Mouse (Mus musculus): ENCODE results near the gene Chrnb2. TPM values are rescaled to one million over a fixed set of nuclear protein-coding genes. Genes with fewer than 3 reads are reported as not detected.

Gene Chrnb2
- polyA plus RNA-seq, 1 experiment from 2014 or later = 20.8 TPM

DNA sequence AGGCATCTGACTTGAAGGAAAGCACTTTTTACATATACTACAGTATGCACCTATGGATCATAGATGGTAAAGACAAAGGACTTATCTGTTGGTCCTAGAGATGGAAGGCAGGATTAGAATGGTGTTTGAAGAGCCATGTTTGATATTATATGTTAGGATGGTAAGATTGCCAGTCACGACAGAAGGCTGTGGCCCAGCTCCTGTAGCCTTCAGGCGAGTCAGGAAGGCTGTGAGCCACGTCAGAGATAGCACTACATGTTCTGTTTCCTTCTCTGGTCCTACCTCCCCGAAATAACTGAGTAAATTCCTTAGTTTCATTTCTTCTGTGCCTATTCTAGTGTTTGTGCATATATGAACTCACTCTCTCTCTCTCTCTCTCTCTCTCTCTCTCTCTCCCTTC, 32.3 kb downstream of the Chrnb2 start:
- Histone ChIP-seq H3K9me3 (ENCODE audit: control insufficient read depth, low read length) (no peaks in the 10 kb centered on the region), H3K4me1 (ENCODE audit: control insufficient read depth, insufficient read depth, low read length) (peaks cover 12% of the 10 kb centered on the region), H3K27me3 (ENCODE audit: control insufficient read depth, insufficient read depth, low read length) (no peaks in the 10 kb centered on the region), H3K36me3 (ENCODE audit: control insufficient read depth, insufficient read depth, low read length) (no peaks in the 10 kb centered on the region), H3K9ac (ENCODE audit: low read length) (no peak overlapping the region), H3K4me3 (ENCODE audit: low read depth, low read length) (no peak overlapping the region), H3K4me2 (ENCODE audit: low read depth) (no peak overlapping the region), H3K27ac (ENCODE audit: low read depth, low read length) (no peak overlapping the region)
- ATAC-seq (ENCODE audit: insufficient read depth, low FRiP score, low TSS enrichment) = no peak
- no peak for DNase-seq (ENCODE audit: low spot score)
- WGBS = 91% methylated on average over 4 of the region's 4 CpGs

DNA sequence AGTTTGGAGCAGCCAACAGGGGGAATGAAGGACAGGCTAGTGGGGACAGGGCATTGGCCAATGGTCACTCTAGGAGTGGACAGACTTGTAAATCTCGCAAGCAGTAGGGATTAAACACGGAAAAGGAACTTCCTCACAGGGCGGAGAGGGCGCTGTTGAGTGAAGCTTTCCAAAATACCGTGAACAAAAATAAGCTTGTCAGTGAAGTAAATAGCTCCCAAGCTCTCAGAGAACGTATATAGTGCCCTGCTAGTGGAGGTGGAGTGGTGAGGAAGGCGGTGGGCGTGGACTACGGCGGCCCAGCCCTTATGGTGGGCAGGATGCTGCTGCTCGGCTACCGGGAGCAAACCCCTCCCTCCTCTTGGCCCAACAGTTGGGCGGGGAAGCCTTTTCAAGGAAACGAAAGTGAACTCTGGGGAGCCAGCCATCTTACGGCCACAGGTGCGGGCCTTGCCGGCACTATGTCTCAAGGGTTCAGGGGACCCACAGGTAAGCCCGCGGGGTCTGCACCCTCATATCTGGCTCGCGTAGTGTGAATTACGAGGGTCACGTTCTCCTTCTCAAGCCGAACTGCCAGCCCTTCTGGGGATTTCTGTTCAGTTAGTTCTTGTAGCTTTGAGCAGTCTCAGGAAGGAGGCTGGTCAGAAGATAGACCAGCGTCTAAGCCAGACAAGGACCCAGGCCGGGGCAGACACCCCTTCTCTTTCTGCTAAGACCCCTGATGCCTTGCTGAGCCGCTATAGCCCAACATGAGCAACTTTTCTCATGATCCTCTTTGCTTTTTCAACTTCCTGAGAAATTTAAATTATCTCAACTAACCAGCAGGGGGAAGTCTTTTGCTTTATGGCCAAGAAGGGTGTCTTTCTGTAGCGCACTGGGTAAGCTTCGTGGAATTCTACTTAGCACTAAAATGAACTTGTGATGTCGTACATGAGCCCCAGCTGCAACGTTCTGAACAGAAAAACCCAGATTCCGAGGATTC, 33.8 kb downstream of the Chrnb2 start:
- DNase-seq (ENCODE audit: low spot score) (peak; percentile 58), ATAC-seq (ENCODE audit: insufficient read depth, low FRiP score, low TSS enrichment) (peak; percentile 61; the same call in 1 of the 2 replicates)
- Histone ChIP-seq H3K9ac (ENCODE audit: low read length) (peak overlapping the region; percentile 59), H3K36me3 (ENCODE audit: control insufficient read depth, insufficient read depth, low read length) (no peaks in the 10 kb centered on the region), H3K4me2 (ENCODE audit: low read depth) (peak overlapping the region; percentile 76), H3K27me3 (ENCODE audit: control insufficient read depth, insufficient read depth, low read length) (no peaks in the 10 kb centered on the region), H3K27ac (ENCODE audit: low read depth, low read length) (0 out of 2 replicates have a peak overlapping the region, but pooled peaks have one; percentile 27), H3K9me3 (ENCODE audit: control insufficient read depth, low read length) (no peaks in the 10 kb centered on the region), H3K4me3 (ENCODE audit: low read depth, low read length) (peak overlapping the region; percentile 46), H3K4me1 (ENCODE audit: control insufficient read depth, insufficient read depth, low read length) (peaks cover 12% of the 10 kb centered on the region)
- WGBS = 6% methylated on average over 32 of the region's 32 CpGs

DNA sequence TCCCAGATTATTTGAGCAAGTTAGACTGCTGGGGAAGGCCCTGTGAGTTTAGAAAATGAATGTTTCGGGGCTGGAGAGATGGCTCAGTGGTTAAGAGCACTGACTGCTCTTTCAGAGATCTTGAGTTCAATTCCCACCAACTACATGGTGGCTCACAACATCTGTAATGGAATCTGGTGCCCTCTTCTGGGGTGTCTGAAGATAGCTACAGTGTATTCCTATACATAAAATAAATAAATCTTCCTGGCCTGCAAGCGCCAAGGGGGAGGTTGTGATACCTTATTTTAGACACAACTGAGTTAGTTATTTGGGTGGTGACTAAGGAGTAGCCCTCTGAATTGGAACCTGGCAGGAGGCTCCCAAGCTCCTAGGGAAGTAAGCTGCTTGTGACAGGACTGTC, 35.6 kb downstream of the Chrnb2 start:
- peaks cover 12% of the 10 kb centered on the region for H3K4me1 ChIP-seq (ENCODE audit: control insufficient read depth, insufficient read depth, low read length)
- 83% methylated on average over 2 of the region's 2 CpGs for WGBS
- H3K4me3 ChIP-seq (ENCODE audit: low read depth, low read length) = no peak overlapping the region
- DNase-seq (ENCODE audit: low spot score) (no peak), ATAC-seq (ENCODE audit: insufficient read depth, low FRiP score, low TSS enrichment) (no peak)
- H3K9me3 ChIP-seq (ENCODE audit: control insufficient read depth, low read length) = no peaks in the 10 kb centered on the region
- H3K4me2 ChIP-seq (ENCODE audit: low read depth) = no peak overlapping the region
- H3K27me3 ChIP-seq (ENCODE audit: control insufficient read depth, insufficient read depth, low read length) = no peaks in the 10 kb centered on the region
- no peaks in the 10 kb centered on the region for H3K36me3 ChIP-seq (ENCODE audit: control insufficient read depth, insufficient read depth, low read length)
- no peak overlapping the region for H3K27ac ChIP-seq (ENCODE audit: low read depth, low read length)
- no peak overlapping the region for H3K9ac ChIP-seq (ENCODE audit: low read length)

DNA sequence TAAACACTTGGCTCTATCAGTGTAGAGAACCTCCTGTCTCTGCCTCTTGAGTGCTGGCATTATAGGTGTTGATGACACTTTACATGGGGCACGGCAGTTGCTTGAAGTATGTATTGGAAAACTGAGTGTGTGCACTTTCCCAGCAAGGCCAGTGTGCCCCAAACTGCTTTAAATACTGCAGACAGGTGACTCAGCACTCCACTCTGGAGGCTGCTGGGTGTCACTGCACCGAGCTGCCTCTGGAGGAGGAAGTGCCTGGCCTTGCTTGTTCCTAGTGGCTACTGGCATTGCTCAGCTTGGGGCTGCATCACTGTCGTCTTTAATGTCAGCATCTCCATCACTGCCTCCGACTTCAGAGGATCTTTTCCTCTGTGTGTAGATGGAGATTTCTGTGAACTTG, 37.4 kb downstream of the Chrnb2 start:
- peak; percentile 34 for DNase-seq (ENCODE audit: low spot score)
- Histone ChIP-seq H3K27me3 (ENCODE audit: control insufficient read depth, insufficient read depth, low read length) (no peaks in the 10 kb centered on the region), H3K4me3 (ENCODE audit: low read depth, low read length) (no peak overlapping the region), H3K36me3 (ENCODE audit: control insufficient read depth, insufficient read depth, low read length) (no peaks in the 10 kb centered on the region), H3K4me2 (ENCODE audit: low read depth) (no peak overlapping the region), H3K9ac (ENCODE audit: low read length) (no peak overlapping the region), H3K27ac (ENCODE audit: low read depth, low read length) (no peak overlapping the region), H3K9me3 (ENCODE audit: control insufficient read depth, low read length) (no peaks in the 10 kb centered on the region), H3K4me1 (ENCODE audit: control insufficient read depth, insufficient read depth, low read length) (peaks cover 14% of the 10 kb centered on the region)
- 19% methylated on average over 4 of the region's 4 CpGs for WGBS
- no peak for ATAC-seq (ENCODE audit: insufficient read depth, low FRiP score, low TSS enrichment)

DNA sequence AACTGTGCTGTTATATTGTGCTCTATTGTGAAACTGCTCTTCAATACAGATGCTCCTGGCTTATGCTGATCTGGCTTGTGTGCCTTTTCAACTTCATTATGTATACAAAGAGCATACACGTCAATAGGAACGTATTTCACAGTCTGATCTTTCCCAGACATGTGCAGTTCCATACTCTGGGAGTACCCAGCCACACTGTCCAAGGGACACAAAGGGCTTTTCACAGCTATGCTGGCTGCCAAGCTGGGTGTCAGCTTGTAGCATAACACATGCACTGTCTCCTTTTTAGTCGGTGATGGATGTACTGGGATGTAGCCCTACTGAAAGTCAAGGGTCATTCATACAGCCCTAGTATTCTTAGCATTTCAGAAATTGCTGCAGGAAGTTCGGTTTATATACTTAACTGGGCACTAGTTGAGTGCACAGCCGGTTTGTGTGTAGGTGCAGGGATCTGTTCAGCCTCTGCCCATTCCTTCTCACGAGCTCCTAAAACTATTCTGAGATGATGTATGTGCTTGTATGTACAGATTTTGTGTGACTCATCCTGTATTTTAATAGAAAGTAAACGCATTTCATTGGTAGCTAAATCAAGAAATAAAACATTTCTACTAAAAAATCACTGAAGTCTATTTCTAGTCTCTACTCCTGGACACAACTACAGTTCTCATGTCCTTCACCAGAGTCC, 40.9 kb downstream of the Chrnb2 start:
- Histone ChIP-seq H3K36me3 (ENCODE audit: control insufficient read depth, insufficient read depth, low read length) (no peaks in the 10 kb centered on the region), H3K9me3 (ENCODE audit: control insufficient read depth, low read length) (no peaks in the 10 kb centered on the region), H3K4me2 (ENCODE audit: low read depth) (no peak overlapping the region), H3K9ac (ENCODE audit: low read length) (no peak overlapping the region), H3K4me3 (ENCODE audit: low read depth, low read length) (no peak overlapping the region), H3K4me1 (ENCODE audit: control insufficient read depth, insufficient read depth, low read length) (0 out of 2 replicates have a peak, but pooled peaks cover 2% of the 10 kb centered on the region), H3K27ac (ENCODE audit: low read depth, low read length) (no peak overlapping the region), H3K27me3 (ENCODE audit: control insufficient read depth, insufficient read depth, low read length) (no peaks in the 10 kb centered on the region)
- no peak for DNase-seq (ENCODE audit: low spot score)
- 75% methylated on average over 7 of the region's 7 CpGs for WGBS
- ATAC-seq (ENCODE audit: insufficient read depth, low FRiP score, low TSS enrichment) = peak; percentile 53; the same call in 1 of the 2 replicates

DNA sequence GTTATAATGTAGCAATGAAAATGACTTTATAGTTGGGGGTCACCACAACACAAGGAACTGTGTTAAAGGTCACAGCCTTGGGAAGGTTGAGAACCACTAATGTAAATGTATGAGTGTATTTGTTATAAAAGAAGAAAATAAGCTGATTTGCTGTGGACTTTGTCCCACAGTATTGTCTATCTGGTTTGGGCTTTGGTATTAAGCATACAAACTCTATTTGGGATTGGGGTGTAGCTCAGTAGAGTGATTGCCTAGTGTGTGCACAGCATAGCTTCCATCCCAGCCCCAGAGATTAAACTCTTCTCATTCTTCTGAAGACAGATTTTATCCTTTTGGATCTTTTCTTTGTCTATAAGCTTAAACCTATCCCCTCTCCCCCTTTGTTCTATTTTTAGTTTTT, 42.4 kb downstream of the Chrnb2 start:
- no peak overlapping the region for H3K9ac ChIP-seq (ENCODE audit: low read length)
- ATAC-seq (ENCODE audit: insufficient read depth, low FRiP score, low TSS enrichment) = no peak
- H3K9me3 ChIP-seq (ENCODE audit: control insufficient read depth, low read length) = no peaks in the 10 kb centered on the region

DNA sequence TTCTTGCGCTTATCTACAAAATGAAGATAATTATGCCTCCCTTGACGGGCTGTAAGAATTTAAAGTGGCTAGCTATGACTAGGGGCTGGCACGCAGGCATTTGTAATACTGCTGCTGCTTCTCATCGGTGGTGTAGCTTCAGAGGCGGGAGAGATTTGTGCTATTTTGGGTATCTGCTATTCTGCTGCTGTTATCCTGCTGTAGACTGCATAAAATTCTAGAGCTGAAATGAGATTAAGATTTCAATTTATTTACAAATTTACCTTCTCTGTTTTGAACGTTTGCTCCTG, 48.5 kb downstream of the Chrnb2 start:
- 75% methylated on average over 6 of the region's 6 CpGs for WGBS
- Histone ChIP-seq H3K27me3 (ENCODE audit: control insufficient read depth, insufficient read depth, low read length) (no peaks in the 10 kb centered on the region), H3K4me3 (ENCODE audit: low read depth, low read length) (peak overlapping the region; percentile 97)

More for the DNA sequence above, 42.4 kb downstream of the Chrnb2 start:
- H3K27ac ChIP-seq (ENCODE audit: low read depth, low read length) = no peak overlapping the region
- no peak overlapping the region for H3K4me2 ChIP-seq (ENCODE audit: low read depth)
- no peak for DNase-seq (ENCODE audit: low spot score)
- H3K36me3 ChIP-seq (ENCODE audit: control insufficient read depth, insufficient read depth, low read length) = no peaks in the 10 kb centered on the region
- 0 out of 2 replicates have a peak, but pooled peaks cover 2% of the 10 kb centered on the region for H3K4me1 ChIP-seq (ENCODE audit: control insufficient read depth, insufficient read depth, low read length)
- no peaks in the 10 kb centered on the region for H3K27me3 ChIP-seq (ENCODE audit: control insufficient read depth, insufficient read depth, low read length)
- H3K4me3 ChIP-seq (ENCODE audit: low read depth, low read length) = no peak overlapping the region

DNA sequence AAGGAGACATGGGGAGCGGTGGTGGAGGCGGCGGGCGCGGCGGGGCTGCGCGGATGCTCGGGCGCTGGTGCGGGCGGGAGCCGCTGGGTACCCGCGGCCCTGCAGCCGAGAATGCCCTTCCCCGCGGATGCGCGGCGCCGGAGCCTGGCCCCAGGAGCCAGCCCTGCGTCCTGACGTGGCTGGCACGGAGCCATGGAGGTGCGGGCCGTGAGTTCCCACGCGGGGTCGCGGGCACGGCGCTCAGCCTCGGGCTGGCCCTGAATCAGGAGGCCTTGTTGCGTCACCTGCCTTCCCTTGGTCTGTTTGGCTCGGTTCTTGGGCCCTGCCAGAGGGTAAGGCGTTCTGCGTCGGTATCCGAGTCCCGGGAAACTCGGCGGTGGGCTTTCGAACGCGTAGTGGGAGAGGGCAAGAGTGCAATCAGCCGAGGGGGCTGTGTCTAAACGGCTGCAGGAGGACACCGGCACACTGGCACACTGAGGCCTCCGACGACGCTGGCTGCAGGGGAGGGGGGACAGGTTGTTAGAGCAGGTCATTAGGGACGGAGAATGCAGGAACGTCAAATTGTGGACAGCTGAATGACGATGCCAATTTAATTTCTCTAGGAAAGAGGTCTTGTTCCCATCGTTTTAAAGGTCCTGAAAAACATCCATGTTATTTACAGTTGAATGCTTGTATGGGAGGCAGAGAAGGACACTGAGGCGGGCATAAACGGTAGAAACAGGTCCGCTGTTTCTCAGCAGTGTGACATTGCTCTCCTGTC, 49.0 kb downstream of the Chrnb2 start:
- Histone ChIP-seq H3K27ac (ENCODE audit: low read depth, low read length) (peak overlapping the region; percentile 55), H3K27me3 (ENCODE audit: control insufficient read depth, insufficient read depth, low read length) (no peaks in the 10 kb centered on the region), H3K4me2 (ENCODE audit: low read depth) (peak overlapping the region; percentile 61), H3K4me3 (ENCODE audit: low read depth, low read length) (peak overlapping the region; percentile 97), H3K36me3 (ENCODE audit: control insufficient read depth, insufficient read depth, low read length) (no peaks in the 10 kb centered on the region), H3K9ac (ENCODE audit: low read length) (peak overlapping the region; percentile 94), H3K9me3 (ENCODE audit: control insufficient read depth, low read length) (no peaks in the 10 kb centered on the region), H3K4me1 (ENCODE audit: control insufficient read depth, insufficient read depth, low read length) (peaks cover 5% of the 10 kb centered on the region)
- peak; percentile 55; the same call in 1 of the 2 replicates for ATAC-seq (ENCODE audit: insufficient read depth, low FRiP score, low TSS enrichment)
- DNase-seq (ENCODE audit: low spot score) = no peak
- WGBS = 3% methylated on average over 59 of the region's 59 CpGs

More for the DNA sequence above, 48.5 kb downstream of the Chrnb2 start:
- H3K9ac ChIP-seq (ENCODE audit: low read length) = peak overlapping the region; percentile 94
- DNase-seq (ENCODE audit: low spot score) (no peak), ATAC-seq (ENCODE audit: insufficient read depth, low FRiP score, low TSS enrichment) (no peak)
- peaks cover 5% of the 10 kb centered on the region for H3K4me1 ChIP-seq (ENCODE audit: control insufficient read depth, insufficient read depth, low read length)
- H3K9me3 ChIP-seq (ENCODE audit: control insufficient read depth, low read length) = no peaks in the 10 kb centered on the region
- no peak overlapping the region for H3K27ac ChIP-seq (ENCODE audit: low read depth, low read length)
- H3K4me2 ChIP-seq (ENCODE audit: low read depth) = peak overlapping the region; percentile 61
- H3K36me3 ChIP-seq (ENCODE audit: control insufficient read depth, insufficient read depth, low read length) = no peaks in the 10 kb centered on the region
